Mouse (Mus musculus): ENCODE results near the gene Paqr7.
"Not testable (repeated sequence)": the region's sequence is repeated elsewhere in the genome, so short reads cannot be mapped to it uniquely, and the experiment has no call there.

Paqr7 gene

GRCm38 (mm10) chr4:134474240-134474639, 22.3 kb upstream of the Paqr7 start:
- no peak for DNase-seq

- no peak for DNase-seq
These were observed 19.6 kb upstream of the Paqr7 start for GRCm38 (mm10) chr4:134476899-134477298.

DNA sequence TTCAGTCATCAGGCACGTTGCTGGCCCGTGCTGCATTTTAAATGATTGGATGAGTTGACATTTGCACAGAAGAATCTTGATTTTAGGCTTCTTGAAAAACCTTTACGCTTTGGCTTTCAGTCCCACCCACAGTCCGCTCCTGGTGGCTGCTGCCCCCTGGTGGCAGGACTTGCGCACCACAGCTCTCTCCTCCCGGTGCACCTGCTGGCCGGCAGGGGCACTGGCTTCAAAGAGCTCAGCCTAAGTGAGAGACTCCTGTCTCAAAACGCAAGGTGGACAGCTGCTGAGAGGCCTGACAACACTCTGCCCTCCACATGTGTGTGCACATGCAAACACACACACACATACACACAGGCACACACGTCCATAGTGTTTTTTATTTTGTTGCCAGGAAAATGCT, 18.5 kb upstream of the Paqr7 start:
- DNase-seq = peak; percentile 90

- no peak for DNase-seq
These were observed 16.7 kb upstream of the Paqr7 start for GRCm38 (mm10) chr4:134479839-134480238.

DNA sequence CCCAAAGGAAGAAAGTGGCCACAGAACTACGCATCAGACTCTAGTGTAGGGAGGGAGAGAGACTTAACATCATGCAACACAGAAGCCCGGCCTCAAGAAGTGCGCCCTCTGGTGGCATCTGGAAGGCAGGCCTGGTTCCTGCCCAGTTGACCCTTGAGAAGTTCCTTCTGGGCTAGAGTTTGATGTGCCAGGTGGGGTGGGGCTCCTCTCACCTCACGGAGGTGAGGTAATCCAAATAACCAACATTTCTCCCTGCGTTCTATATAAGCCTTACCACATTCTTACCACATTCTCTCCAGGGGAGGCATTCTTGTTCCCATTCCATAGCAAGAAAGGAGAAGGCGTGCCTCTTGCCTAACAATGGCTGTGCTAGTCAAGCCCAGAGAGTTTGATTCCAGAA, 15.6 kb upstream of the Paqr7 start:
- peak; percentile 79 for DNase-seq

GRCm38 (mm10) chr4:134481270-134481669, 15.2 kb upstream of the Paqr7 start:
- DNase-seq = no peak

DNA sequence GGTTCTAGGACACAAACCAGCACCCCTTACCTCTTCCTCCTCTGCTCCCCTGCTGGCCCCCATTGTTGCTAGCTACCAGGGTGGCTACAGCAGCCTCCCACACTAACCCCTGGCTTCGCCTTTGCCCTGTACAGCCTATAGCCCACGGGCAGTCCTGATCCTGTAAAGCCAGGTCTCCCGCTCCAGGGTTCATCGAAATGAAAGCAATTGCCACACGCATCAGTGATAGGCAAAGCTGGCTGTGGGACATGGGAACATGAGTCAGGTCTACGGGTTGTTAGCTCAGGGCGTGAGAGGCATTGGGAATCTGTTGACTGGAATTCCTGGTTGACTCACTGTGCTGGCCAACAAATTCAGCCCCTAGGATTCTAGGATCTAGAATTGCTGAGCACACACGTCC, 14.1 kb upstream of the Paqr7 start:
- DNase-seq = no peak

DNA sequence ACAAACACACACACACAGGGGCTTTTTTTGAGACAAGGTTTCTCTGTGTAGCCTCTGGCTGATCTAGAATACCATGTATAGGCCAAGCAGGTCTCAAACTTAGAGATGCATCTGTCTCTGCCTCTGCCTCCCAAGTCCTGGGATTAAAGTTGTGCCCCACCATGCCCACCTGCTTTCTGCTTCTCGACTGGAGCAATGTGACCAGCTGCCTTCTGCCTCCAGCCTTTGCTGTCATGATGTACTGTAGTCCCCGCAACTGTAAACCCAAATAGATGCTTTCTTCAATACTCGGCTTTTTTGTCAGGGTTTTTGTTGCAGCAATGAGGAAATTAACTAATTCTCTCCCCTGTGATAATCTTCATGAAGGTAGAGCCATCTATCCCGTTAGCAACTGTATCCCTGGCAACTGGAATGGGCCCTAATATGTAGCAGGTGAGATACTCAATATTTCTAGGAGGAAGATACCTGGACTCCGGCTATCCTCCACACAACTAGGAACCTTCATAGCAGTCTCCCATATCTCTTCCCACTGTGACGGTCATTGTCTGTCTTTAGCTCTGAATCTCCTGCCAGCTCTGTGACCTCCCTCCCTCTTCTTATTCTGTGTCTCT, 13.3 kb upstream of the Paqr7 start:
- no peak for DNase-seq

GRCm38 (mm10) chr4:134483696-134484095, 12.8 kb upstream of the Paqr7 start:
- no peak for DNase-seq

- DNase-seq = no peak
These were observed 12.3 kb upstream of the Paqr7 start for GRCm38 (mm10) chr4:134484231-134484630.

DNA sequence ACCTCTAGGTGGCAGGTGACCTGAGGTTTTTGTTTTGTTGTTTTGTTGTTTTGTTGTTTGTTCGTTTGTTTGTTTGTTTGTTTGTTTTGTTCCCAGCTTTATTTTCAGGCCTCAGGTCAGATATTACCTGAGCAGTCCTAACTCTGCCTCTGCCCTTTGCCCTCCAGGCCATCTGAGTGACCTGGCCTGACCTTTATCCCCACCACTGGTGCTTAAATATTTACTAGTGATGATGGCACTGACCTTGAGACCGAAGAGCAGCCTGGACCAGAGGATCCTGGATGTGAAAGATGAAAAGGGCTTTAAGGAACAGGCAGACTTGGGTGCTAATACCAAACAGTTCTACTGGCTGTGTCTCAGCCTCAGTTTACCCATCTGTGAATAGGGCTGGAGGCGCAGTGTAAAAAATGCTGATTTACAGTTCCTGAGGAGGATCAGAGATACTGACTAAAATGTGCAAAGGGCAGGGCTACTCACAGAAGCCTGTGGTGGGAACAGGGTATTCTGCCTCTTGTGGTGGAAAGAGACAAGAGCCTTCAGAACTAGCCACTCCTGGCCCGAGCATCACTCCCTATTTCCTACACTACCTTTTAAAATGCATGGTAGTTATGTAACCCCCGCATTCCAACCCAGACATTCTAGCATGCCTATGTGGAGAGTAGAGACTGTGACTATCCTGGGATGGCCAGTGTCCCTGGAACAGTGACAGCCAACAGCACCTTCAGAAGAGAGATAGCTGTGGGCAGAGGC, 11.2 kb upstream of the Paqr7 start:
- DNase-seq = no peak

DNA sequence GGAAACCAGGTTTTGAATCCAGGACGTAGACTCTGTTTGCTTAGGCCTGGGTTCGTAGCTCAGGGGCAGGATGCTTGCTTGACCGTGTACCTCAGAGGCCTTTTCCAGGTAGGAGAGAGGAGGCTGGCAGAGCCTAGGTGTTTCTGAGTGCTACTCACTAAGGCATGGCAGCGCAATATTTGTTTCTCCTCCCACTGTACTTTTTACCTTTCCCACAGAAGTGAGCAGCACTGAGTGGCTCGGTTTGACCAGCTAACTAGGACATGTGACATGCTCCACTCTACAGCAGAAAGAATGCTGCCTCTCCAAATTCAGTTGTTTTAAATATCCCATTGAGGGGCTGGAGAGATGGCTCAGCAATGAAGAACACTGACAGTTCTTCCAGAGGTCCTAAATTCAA, 8.3 kb upstream of the Paqr7 start:
- DNase-seq = no peak

DNA sequence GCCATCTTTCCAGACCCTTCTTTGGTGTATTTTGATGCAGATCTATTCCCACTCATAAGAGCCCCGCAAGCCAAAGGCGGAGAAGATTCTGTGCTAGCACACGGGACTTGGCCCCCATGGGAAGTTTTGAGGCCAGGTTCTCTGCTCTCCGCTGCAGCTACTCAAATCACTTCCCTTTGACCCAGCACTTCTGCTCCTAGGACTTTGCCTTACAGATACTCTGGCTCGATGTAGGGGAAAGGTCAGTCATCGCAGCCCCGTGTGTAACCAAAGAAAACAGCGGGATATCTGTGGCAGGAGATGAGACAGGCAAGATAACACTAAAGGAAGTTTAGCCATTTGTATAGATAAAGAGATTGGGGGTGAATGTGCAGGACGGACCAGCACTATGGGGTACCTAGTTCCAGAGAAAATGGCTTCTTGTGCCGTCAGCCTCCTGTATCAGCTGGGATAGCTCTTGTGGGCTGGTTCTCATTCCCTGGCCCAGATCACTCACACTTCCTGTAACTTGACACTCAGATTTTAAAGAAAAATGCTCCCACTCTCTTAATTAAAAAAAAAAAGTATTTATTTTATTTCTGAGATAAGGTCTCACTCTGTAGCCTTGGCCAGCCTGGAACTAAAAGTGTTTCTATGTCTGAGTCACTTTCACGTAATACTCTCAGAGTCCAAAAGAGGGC, 6.4 kb upstream of the Paqr7 start:
- no peak for DNase-seq

- no peak for DNase-seq
These were observed 4.8 kb upstream of the Paqr7 start for GRCm38 (mm10) chr4:134491716-134492115.

GRCm38 (mm10) chr4:134494161-134494560, 2.3 kb upstream of the Paqr7 start:
- not testable (repeated sequence) for DNase-seq

GRCm38 (mm10) chr4:134494780-134495545, 1.5 kb upstream of the Paqr7 start:
- peak; percentile 43 for DNase-seq

DNA sequence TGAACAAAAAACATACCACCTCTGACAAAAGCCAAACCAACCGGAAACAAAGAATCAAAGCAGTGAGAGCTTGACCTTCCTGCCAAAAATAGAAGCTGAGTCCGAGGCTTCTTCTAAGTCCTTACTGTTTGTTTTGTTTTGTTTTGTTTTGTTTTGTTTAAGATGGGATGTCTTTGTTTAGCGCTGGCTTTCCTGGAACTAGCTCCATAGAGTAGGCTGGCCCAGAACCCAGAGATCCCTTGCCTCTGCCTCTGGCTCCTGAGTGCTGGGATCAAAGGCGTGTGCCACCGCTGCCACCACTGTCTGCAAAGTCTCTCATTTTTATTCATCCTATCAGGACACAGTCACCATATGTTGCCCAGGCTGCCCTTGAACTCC, 962 bp upstream of the Paqr7 start:
- DNase-seq = no peak

- DNase-seq = no peak
These were observed 726 bp downstream of the Paqr7 start for GRCm38 (mm10) chr4:134497223-134497622.

GRCm38 (mm10) chr4:134497986-134498731, 1.7 kb downstream of the Paqr7 start:
- DNase-seq = no peak

GRCm38 (mm10) chr4:134498983-134499382, 2.5 kb downstream of the Paqr7 start:
- not testable (repeated sequence) for DNase-seq

- no peak for DNase-seq
These were observed 4.6 kb downstream of the Paqr7 start for GRCm38 (mm10) chr4:134501095-134501494.

GRCm38 (mm10) chr4:134503686-134504357, 7.3 kb downstream of the Paqr7 start:
- DNase-seq = peak; percentile 77
